Comparison of ENCODE assay signal across 8 mouse cellular contexts in genomic region chr19:24621610-24622220, GRCm38 (mm10). TPM values are rescaled to one million over a fixed set of nuclear protein-coding genes. Genes with fewer than 3 reads are reported as not detected.
DNase-seq lines count a peak whose midpoint lies in the region; ATAC-seq and TF ChIP-seq lines count a peak whose summit lies in the region.

No protein-coding gene starts in this region.

- no peak overlapping the region for H3K4me3 ChIP-seq in kidney, embryonic 14.5 days (ENCODE audit: low read length)
- no peak overlapping the region for H3K4me3 ChIP-seq in liver, embryonic 11.5 days (ENCODE audit: low read depth, low read length)
- H3K4me3 ChIP-seq in neural tube, embryonic 13.5 days, result no peak overlapping the region
- no peak overlapping the region for H3K4me3 ChIP-seq in testis, adult 2 months (ENCODE audit: control insufficient read depth, low read depth, low read length)

- 34% methylated on average over 8 of the region's 8 CpGs for WGBS in kidney, embryonic 14.5 days
- WGBS in liver, embryonic 11.5 days, result 31% methylated on average over 8 of the region's 8 CpGs
- WGBS in neural tube, embryonic 13.5 days, result 35% methylated on average over 8 of the region's 8 CpGs

- DNase-seq in B cell, adult 2 months, result peak; percentile 91 to 92
- peak; percentile 85 for DNase-seq in ZHBTc4 (ENCODE audit: low read depth, low spot score)
- peak; percentile 17 to 20 for DNase-seq in gastrocnemius, adult 8-10 months (ENCODE audit: low spot score in 2 of 2)
- peak; percentile 63 for DNase-seq in liver, embryonic 11.5 days (ENCODE audit: low spot score)

- no peak for TF ChIP-seq POLR2A in testis, adult 2 months (IDR thresholded peaks at IDR 0.05; ENCODE audit: control insufficient read depth, low read depth, low read length)

- H3K4me2 ChIP-seq in kidney, embryonic 14.5 days (replicated peaks; ENCODE audit: low read depth, low read length), result no peak overlapping the region
- H3K4me2 ChIP-seq in liver, embryonic 11.5 days, result no peak overlapping the region
- H3K4me2 ChIP-seq in neural tube, embryonic 13.5 days, result no peak overlapping the region

- no peaks in the 10 kb centered on the region for H3K36me3 ChIP-seq in kidney, embryonic 14.5 days (ENCODE audit: control insufficient read depth, insufficient read depth, low read length)
- no peaks in the 10 kb centered on the region for H3K36me3 ChIP-seq in liver, embryonic 11.5 days (ENCODE audit: control insufficient read depth, insufficient read depth, low read length)
- no peaks in the 10 kb centered on the region for H3K36me3 ChIP-seq in neural tube, embryonic 13.5 days
- H3K36me3 ChIP-seq in testis, adult 2 months (ENCODE audit: control insufficient read depth, insufficient read depth, low read length), result no peaks in the 10 kb centered on the region

- peak; percentile 77 for ATAC-seq in common myeloid progenitor, adult 5-6 weeks (replicated peaks; ENCODE audit: low read depth, poor library complexity, severe bottlenecking)
- peak; percentile 69; the same call in 1 of the 2 replicates for ATAC-seq in kidney, embryonic 14.5 days (ENCODE audit: low FRiP score, low TSS enrichment)
- ATAC-seq in liver, embryonic 11.5 days (replicated peaks; ENCODE audit: low FRiP score), result no peak
- ATAC-seq in neural tube, embryonic 13.5 days (ENCODE audit: low read depth), result peak; percentile 75; the same call in 1 of the 2 replicates

- no peak overlapping the region for H3K27ac ChIP-seq in kidney, embryonic 14.5 days (ENCODE audit: low read depth, low read length)
- H3K27ac ChIP-seq in liver, embryonic 11.5 days (ENCODE audit: low read depth, low read length), result no peak overlapping the region
- H3K27ac ChIP-seq in neural tube, embryonic 13.5 days (replicated peaks), result no peak overlapping the region
- no peak overlapping the region for H3K27ac ChIP-seq in testis, adult 2 months (ENCODE audit: control insufficient read depth, insufficient read depth, low read depth, low read length)

- H3K27me3 ChIP-seq in kidney, embryonic 14.5 days (ENCODE audit: control insufficient read depth, insufficient read depth, low read length), result no peaks in the 10 kb centered on the region
- no peaks in the 10 kb centered on the region for H3K27me3 ChIP-seq in liver, embryonic 11.5 days (replicated peaks; ENCODE audit: control insufficient read depth, insufficient read depth, low read length)
- no peaks in the 10 kb centered on the region for H3K27me3 ChIP-seq in neural tube, embryonic 13.5 days
- H3K27me3 ChIP-seq in testis, adult 2 months (ENCODE audit: control insufficient read depth, insufficient read depth, low read length), result no peaks in the 10 kb centered on the region

- H3K9ac ChIP-seq in kidney, embryonic 14.5 days (ENCODE audit: low read depth, low read length), result no peak overlapping the region
- H3K9ac ChIP-seq in liver, embryonic 11.5 days (ENCODE audit: low read depth, low read length), result no peak overlapping the region
- H3K9ac ChIP-seq in neural tube, embryonic 13.5 days, result no peak overlapping the region

- H3K4me1 ChIP-seq in kidney, embryonic 14.5 days (ENCODE audit: control insufficient read depth, insufficient read depth, low read length), result no peaks in the 10 kb centered on the region
- H3K4me1 ChIP-seq in liver, embryonic 11.5 days (replicated peaks; ENCODE audit: control insufficient read depth, insufficient read depth, low read length), result no peaks in the 10 kb centered on the region
- H3K4me1 ChIP-seq in neural tube, embryonic 13.5 days (replicated peaks), result no peaks in the 10 kb centered on the region
- no peaks in the 10 kb centered on the region for H3K4me1 ChIP-seq in testis, adult 2 months (ENCODE audit: control insufficient read depth, insufficient read depth, low read length)

- TF ChIP-seq CTCF in testis, adult 2 months (IDR thresholded peaks at IDR 0.05; ENCODE audit: control insufficient read depth, insufficient read depth, insufficient replicate concordance, low read depth, low read length), result peak; percentile 69; the same call in 1 of the 2 replicates

- H3K9me3 ChIP-seq in kidney, embryonic 14.5 days (ENCODE audit: control insufficient read depth, low read length), result no peaks in the 10 kb centered on the region
- no peaks in the 10 kb centered on the region for H3K9me3 ChIP-seq in liver, embryonic 11.5 days (ENCODE audit: control insufficient read depth, low read length)
- no peaks in the 10 kb centered on the region for H3K9me3 ChIP-seq in neural tube, embryonic 13.5 days

RNA-seq across cellular contexts. Expression of gene Tmem252, which starts 52.1 kb away (rescaled TPM):
- not detected in 2 replicates for total RNA-seq in common myeloid progenitor, adult 5-6 weeks (2017)
- total RNA-seq in gastrocnemius, adult 8-10 months (2022), result under 1 TPM in 2 of 4 experiments, not detected in 2; 0.05 to 0.13 TPM
- 2.8 and 3.3 TPM in 2 replicates for polyA plus RNA-seq in kidney, embryonic 14.5 days (2014; fragmentation: Nextera tagmentation; extraction: Ambion mirVana)
- 1.0 and 1.3 TPM in 2 replicates for polyA plus RNA-seq in liver, embryonic 11.5 days (2014; fragmentation: Nextera tagmentation; extraction: Ambion mirVana)
- polyA plus RNA-seq in neural tube, embryonic 13.5 days (2015; fragmentation: Nextera tagmentation; extraction: Ambion mirVana), result 1.5 and 2.2 TPM in 2 replicates
- polyA plus RNA-seq in testis, adult 2 months (2012; rRNA removed), result 0.06 TPM in 2 replicates

Comparison
In these comparisons a context has a peak if more than half of its experiments do, and no peak if none do; other contexts are left out.
1. DNase-seq: peak in every context shown above with its lines; median percentile 92 in B cell, adult 2 months; 85 in ZHBTc4; 63 in liver, embryonic 11.5 days; 18 in gastrocnemius, adult 8-10 months.